Mouse (Mus musculus) liver, adult 2 months (tissue): ENCODE measurements around the gene Metrnl.

Experiments
- CTCF ChIP-seq: fragments of 200-500 bp; IDR thresholded peaks from 2 replicates; pipeline ENCODE4 v1.5.1; 2011; ENCODE audit warnings: low read depth, low read length, control low read depth
- POLR2A ChIP-seq: fragments of 200-500 bp; IDR thresholded peaks from 2 replicates; pipeline ENCODE4 v1.6.1; 2011; ENCODE audit warnings: low read length, control low read depth; ENCODE audit not compliant: insufficient read depth; ENCODE audit errors: extremely low read depth

- no peak for TF ChIP-seq CTCF
- TF ChIP-seq POLR2A: no peak
Observed at GRCm38 (mm10) chr11:121709278-121709677, 7.9 kb downstream of the Metrnl start.
